Mouse (Mus musculus) NIH3T3 (cell line): Measurements from ENCODE around the gene Relb.

ENCODE experiments used
- DNase-seq: peaks from one replicate; pipeline ENCODE4 v3.0.0-alpha.2; 2012; ENCODE audit warnings: low read depth

The Relb gene

GRCm38 (mm10) chr7:19579751-19580150, 49.5 kb downstream of the Relb start:
- no peak for DNase-seq

GRCm38 (mm10) chr7:19578436-19578835, 50.8 kb downstream of the Relb start:
- DNase-seq, result no peak

- DNase-seq, result no peak
Observed at GRCm38 (mm10) chr7:19577877-19578414, 51.3 kb downstream of the Relb start.

GRCm38 (mm10) chr7:19577141-19577852, 51.9 kb downstream of the Relb start, which contains the start of the genes Zfp296 and Gemin7:
Gene Zfp296 (plus strand): TSS chr7:19577287.
Gene Gemin7 (minus strand): TSS chr7:19577595.
- DNase-seq, result no peak

GRCm38 (mm10) chr7:19575559-19575958, 53.7 kb downstream of the Relb start:
- DNase-seq, result no peak

- no peak for DNase-seq
Observed at GRCm38 (mm10) chr7:19573776-19574140, 55.5 kb downstream of the Relb start.

- DNase-seq, result peak; percentile 92
Observed at GRCm38 (mm10) chr7:19572926-19573775, 56.1 kb downstream of the Relb start.

- no peak for DNase-seq
Observed at GRCm38 (mm10) chr7:19569647-19570046, 59.6 kb downstream of the Relb start.

GRCm38 (mm10) chr7:19567426-19567825, 61.8 kb downstream of the Relb start:
- no peak for DNase-seq

GRCm38 (mm10) chr7:19565803-19566202, 63.4 kb downstream of the Relb start:
- no peak for DNase-seq

- DNase-seq, result peak; percentile 57
Observed at GRCm38 (mm10) chr7:19564455-19564854, 64.8 kb downstream of the Relb start.

- no peak for DNase-seq
Observed at GRCm38 (mm10) chr7:19563884-19564283, 65.4 kb downstream of the Relb start.

GRCm38 (mm10) chr7:19562643-19563410, 66.4 kb downstream of the Relb start, which contains the start of gene Ppp1r37:
Gene Ppp1r37 (minus strand): TSS chr7:19563076.
- DNase-seq, result peak; percentile 65

GRCm38 (mm10) chr7:19561765-19562642, 67.2 kb downstream of the Relb start:
- DNase-seq, result peak; percentile 99

- peak; percentile 22 for DNase-seq
Observed at GRCm38 (mm10) chr7:19561431-19561764, 67.8 kb downstream of the Relb start.

- peak; percentile 50 for DNase-seq
Observed at GRCm38 (mm10) chr7:19560491-19561260, 68.6 kb downstream of the Relb start.

GRCm38 (mm10) chr7:19558965-19559364, 70.3 kb downstream of the Relb start:
- peak; percentile 45 for DNase-seq

- DNase-seq, result no peak
Observed at GRCm38 (mm10) chr7:19557982-19558900, 71.0 kb downstream of the Relb start.

GRCm38 (mm10) chr7:19557086-19557485, 72.2 kb downstream of the Relb start:
- DNase-seq, result no peak
